Mouse (Mus musculus): ENCODE measurements around the gene Akap13.

- TF ChIP-seq CTCF (IDR thresholded peaks at IDR 0.05; ENCODE audit: low read depth) (no peak), EP300 (IDR thresholded peaks at IDR 0.05; ENCODE audit: low read depth) (no peak)
These were observed 165.1 kb downstream of the Akap13 start for GRCm38 (mm10) chr7:75620395-75620960.
